9 mouse cellular contexts compared by ENCODE assay signal in the genomic region with DNA sequence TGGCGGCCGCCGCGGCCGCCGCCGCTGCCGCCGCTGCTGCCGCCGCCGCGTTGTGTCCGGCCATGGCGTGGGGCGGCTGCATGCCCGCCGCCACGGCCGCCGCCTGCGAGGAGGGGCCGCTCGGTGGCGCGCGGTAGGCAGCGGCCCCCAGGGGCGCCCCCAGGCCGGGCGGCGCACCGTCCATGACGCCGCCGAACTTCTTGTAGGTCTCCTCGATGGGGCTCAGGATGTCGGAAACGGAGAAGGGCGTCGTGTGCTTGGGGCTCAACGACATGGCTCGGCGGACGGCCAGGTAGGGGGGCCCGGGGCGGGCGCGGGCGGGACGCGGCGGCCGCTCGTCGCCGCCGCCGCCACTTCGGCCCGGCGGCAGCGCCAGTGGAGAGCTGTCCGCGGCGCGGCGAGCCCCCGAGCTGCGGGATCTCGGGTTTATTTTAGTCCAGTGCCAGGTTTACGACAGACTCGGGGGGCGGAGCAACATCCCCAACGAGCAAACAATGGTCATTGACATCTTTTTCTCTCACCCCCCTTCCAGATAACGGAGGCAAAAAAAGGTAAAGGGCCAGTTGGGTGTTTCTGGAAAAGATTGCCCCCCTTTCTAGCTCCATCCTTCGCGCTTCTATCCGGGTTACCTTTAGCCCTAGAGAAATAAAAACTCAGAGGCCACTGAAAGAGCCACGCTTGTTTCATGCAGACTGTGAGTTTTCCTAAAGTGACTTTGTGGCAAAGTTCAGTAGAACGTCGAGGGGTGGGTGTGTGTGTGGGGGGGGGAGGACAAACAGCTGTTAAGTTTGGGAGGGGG. TPM values are rescaled to one million over a fixed set of nuclear protein-coding genes. Genes with fewer than 3 reads are reported as not detected.
DNase-seq lines count a peak whose midpoint lies in the region; ATAC-seq lines count a peak whose summit lies in the region.
"Had no signal": no experiment of that assay in that cellular context is flagged by ENCODE, and none has a peak within 500 bp of the region (broad histone marks: within the 10 kb centered on the region; RNA-seq: fewer than 3 reads in every experiment).

Nkx2-4 (minus strand) TSS at position 374 of the 799 bp plus-strand sequence.

- H3K27ac ChIP-seq in heart, embryonic 13.5 days (replicated peaks), result no peak within 1 kb of the TSS
- no peak within 1 kb of the TSS for H3K27ac ChIP-seq in limb, embryonic 13.5 days
- H3K27ac ChIP-seq in neural tube, embryonic 14.5 days (ENCODE audit: low read depth, low read length), result no peak within 1 kb of the TSS

- peak within 1 kb of the TSS; percentile 56 for H3K4me3 ChIP-seq in heart, embryonic 13.5 days
- H3K4me3 ChIP-seq in limb, embryonic 13.5 days, result peak within 1 kb of the TSS; percentile 42
- peak within 1 kb of the TSS; percentile 13 for H3K4me3 ChIP-seq in neural tube, embryonic 14.5 days (ENCODE audit: low read depth, low read length)

- under 1% methylated on average over 59 of the region's 82 CpGs for WGBS in heart, embryonic 13.5 days
- under 1% methylated on average over 68 of the region's 82 CpGs for whole genome bisulfite sequencing in limb, embryonic 13.5 days
- WGBS in neural tube, embryonic 14.5 days, result 2% methylated on average over 57 of the region's 82 CpGs

- H3K4me1 ChIP-seq in heart, embryonic 13.5 days, result peaks cover 17% of the 10 kb centered on the region
- H3K4me1 ChIP-seq in limb, embryonic 13.5 days, result peaks cover 11% of the 10 kb centered on the region; the same call in 1 of the 2 replicates
- H3K4me1 ChIP-seq in neural tube, embryonic 14.5 days (ENCODE audit: control insufficient read depth, insufficient read depth, low read length), result 0 out of 2 replicates have a peak, but pooled peaks cover 7% of the 10 kb centered on the region

- DNase-seq in heart, adult 11 months, result peak; percentile 68
- DNase-seq in heart, postnatal 25 days (ENCODE audit: low spot score), result no peak
- peak; percentile 48 for DNase-seq in ZHBTc4 (ENCODE audit: low read depth, low spot score)
- no peak for DNase-seq in cerebellum, adult 11 months
- no peak for DNase-seq in spleen, adult 18-20 months

- no peaks in the 10 kb centered on the region for H3K36me3 ChIP-seq in heart, embryonic 13.5 days
- H3K36me3 ChIP-seq in limb, embryonic 13.5 days, result no peaks in the 10 kb centered on the region
- no peaks in the 10 kb centered on the region for H3K36me3 ChIP-seq in neural tube, embryonic 14.5 days (ENCODE audit: control insufficient read depth, insufficient read depth, low read length)

- peak within 1 kb of the TSS; percentile 74 for H3K4me2 ChIP-seq in heart, embryonic 13.5 days
- peak within 1 kb of the TSS; percentile 64 for H3K4me2 ChIP-seq in limb, embryonic 13.5 days (replicated peaks)
- H3K4me2 ChIP-seq in neural tube, embryonic 14.5 days (ENCODE audit: low read depth, low read length), result peak within 1 kb of the TSS; percentile 40; the same call in 1 of the 2 replicates

- peaks cover 77% of the 10 kb centered on the region for H3K27me3 ChIP-seq in heart, embryonic 13.5 days (replicated peaks)
- peaks cover 67% of the 10 kb centered on the region for H3K27me3 ChIP-seq in limb, embryonic 13.5 days
- H3K27me3 ChIP-seq in neural tube, embryonic 14.5 days (ENCODE audit: control insufficient read depth, insufficient read depth, low read length), result peaks cover 62% of the 10 kb centered on the region
- H3K27me3 ChIP-seq: CH12.LX had no signal

- H3K9me3 ChIP-seq in heart, embryonic 13.5 days, result no peaks in the 10 kb centered on the region
- H3K9me3 ChIP-seq in limb, embryonic 13.5 days, result no peaks in the 10 kb centered on the region
- H3K9me3 ChIP-seq in neural tube, embryonic 14.5 days (ENCODE audit: control insufficient read depth, low read length), result no peaks in the 10 kb centered on the region

- H3K9ac ChIP-seq in heart, embryonic 13.5 days, result no peak within 1 kb of the TSS
- no peak within 1 kb of the TSS for H3K9ac ChIP-seq in limb, embryonic 13.5 days
- no peak within 1 kb of the TSS for H3K9ac ChIP-seq in neural tube, embryonic 14.5 days (replicated peaks; ENCODE audit: low read depth, low read length)

- intact Hi-C loops in heart, postnatal 25 days (cut with DNase I), result loop anchor here (5.0 to 10.0 kb wide), 5 partner anchors 102 to 950 kb away; partner anchors contain the start of genes Insm1 and Pax1

- ATAC-seq in heart, embryonic 13.5 days (ENCODE audit: extremely low read depth, insufficient number of reproducible peaks, low FRiP score, low TSS enrichment), result no peak
- ATAC-seq in limb, embryonic 13.5 days (ENCODE audit: low FRiP score, low read depth), result no peak
- ATAC-seq in neural tube, embryonic 14.5 days (ENCODE audit: low read depth), result peak; percentile 18; the same call in 1 of the 2 replicates

RNA-seq across cellular contexts. Expression of gene Nkx2-4, which starts in this region (rescaled TPM):
- total RNA-seq in heart, postnatal 25 days (2021), result not detected
- not detected in 2 replicates for polyA plus RNA-seq in heart, embryonic 13.5 days (2015; fragmentation: Nextera tagmentation; extraction: Ambion mirVana)
- polyA plus RNA-seq in limb, embryonic 13.5 days (2015; fragmentation: Nextera tagmentation; extraction: Ambion mirVana), result not detected in 2 replicates
- polyA plus RNA-seq in neural tube, embryonic 14.5 days (2014; fragmentation: Nextera tagmentation; extraction: Ambion mirVana), result not detected in 2 replicates
- total RNA-seq: CH12.LX had no signal

Comparison
In these comparisons a context has a peak if more than half of its experiments do, and no peak if none do; other contexts are left out.
1. DNase-seq: peak in heart, adult 11 months (single experiment) and ZHBTc4 (single experiment); none in heart, postnatal 25 days (single experiment), cerebellum, adult 11 months (single experiment) and spleen, adult 18-20 months (0 of 2).
2. Peak in ATAC-seq, H3K4me3 ChIP-seq and H3K4me2 ChIP-seq in neural tube, embryonic 14.5 days; RNA of the gene not detected or under 1 TPM.
3. Peak in every context shown above with its lines, with median percentiles within 50 percentile points of each other: H3K4me2 ChIP-seq and H3K4me3 ChIP-seq.